Mouse (Mus musculus) ES-Bruce4 (cell line): ENCODE measurements at regions not wholly inside any gene's neighbourhood (a gene's known extent, or its start where the extent isn't known, plus 50 kb on each side); places are given as distances from the start of the nearest gene placed in this dataset.
"Not testable (repeated sequence)": the region's sequence is repeated elsewhere in the genome, so short reads cannot be mapped to it uniquely, and the experiment has no call there.

Experiments used
- H3K27ac ChIP-seq: 2 replicates; pipeline ENCODE4 v1.5.1; 2012; ENCODE audit warnings: low read length, inconsistent platforms; ENCODE audit not compliant: insufficient read depth
- H3K27me3 ChIP-seq: 2 replicates; pipeline ENCODE4 v1.6.1; 2012; ENCODE audit warnings: mild to moderate bottlenecking, low read length, inconsistent platforms; ENCODE audit not compliant: control insufficient read depth, poor library complexity, insufficient read depth, severe bottlenecking
- H3K36me3 ChIP-seq: 2 replicates; pipeline ENCODE4 v1.6.1; 2012; ENCODE audit warnings: inconsistent platforms, mild to moderate bottlenecking, low read length, moderate library complexity; ENCODE audit not compliant: control insufficient read depth, poor library complexity, insufficient read depth, severe bottlenecking
- H3K4me1 ChIP-seq: one replicate; pipeline ENCODE4 v1.8.1; 2011; ENCODE audit warnings: low read length; ENCODE audit not compliant: control insufficient read depth, insufficient read depth
- H3K4me3 ChIP-seq: 2 replicates; pipeline ENCODE4 v1.5.1; 2011; ENCODE audit warnings: low read depth, mild to moderate bottlenecking, low read length
- H3K9ac ChIP-seq: 2 replicates; pipeline ENCODE4 v1.6.1; 2012; ENCODE audit warnings: low read depth, mild to moderate bottlenecking, inconsistent platforms; ENCODE audit not compliant: poor library complexity, severe bottlenecking
- H3K9me3 ChIP-seq: replicated peaks from 2 replicates; pipeline ENCODE4 v1.6.1; 2012; ENCODE audit warnings: mild to moderate bottlenecking, low read length, inconsistent platforms; ENCODE audit not compliant: control insufficient read depth, poor library complexity, insufficient read depth, severe bottlenecking
- CTCF ChIP-seq: IDR thresholded peaks from one replicate; pipeline ENCODE4 v1.8.1; 2011; ENCODE audit warnings: low read depth, low read length
- EP300 ChIP-seq: IDR thresholded peaks from 2 replicates; pipeline ENCODE4 v1.6.1; 2011; ENCODE audit warnings: low read depth, low read length; ENCODE audit not compliant: insufficient read depth
- POLR2A ChIP-seq: IDR thresholded peaks from one replicate; pipeline ENCODE4 v1.8.1; 2011; ENCODE audit warnings: low read length; ENCODE audit not compliant: insufficient read depth

DNA sequence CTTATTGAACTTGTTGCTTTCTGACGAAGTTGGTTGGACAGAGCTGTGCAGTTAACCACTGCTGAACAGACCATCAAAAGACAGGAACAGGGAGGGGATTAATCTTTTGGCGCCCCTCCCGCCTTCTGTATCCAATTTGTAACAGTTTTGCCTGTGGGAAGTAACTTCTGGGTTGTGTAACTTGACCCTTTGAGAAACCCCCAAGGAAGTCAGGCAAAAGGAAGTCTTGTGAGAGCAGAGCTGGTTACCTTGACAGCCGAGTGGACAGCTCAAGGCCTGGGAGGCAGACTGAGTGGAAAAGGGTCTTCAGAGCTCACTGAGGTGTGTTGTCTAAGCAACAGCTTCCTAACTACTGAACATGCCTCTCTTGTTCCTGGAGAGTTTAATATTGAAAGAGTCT, 75.8 kb upstream of the Hao2 start:
- peaks cover 6% of the 10 kb centered on the region; the same call in 1 of the 2 replicates for H3K9me3 ChIP-seq
- H3K27ac ChIP-seq = no peak overlapping the region
- H3K27me3 ChIP-seq = no peaks in the 10 kb centered on the region
- no peaks in the 10 kb centered on the region for H3K36me3 ChIP-seq
- no peaks in the 10 kb centered on the region for H3K4me1 ChIP-seq
- H3K9ac ChIP-seq = no peak overlapping the region
- TF ChIP-seq CTCF (no peak), EP300 (no peak), POLR2A (no peak)
- no peak overlapping the region for H3K4me3 ChIP-seq

DNA sequence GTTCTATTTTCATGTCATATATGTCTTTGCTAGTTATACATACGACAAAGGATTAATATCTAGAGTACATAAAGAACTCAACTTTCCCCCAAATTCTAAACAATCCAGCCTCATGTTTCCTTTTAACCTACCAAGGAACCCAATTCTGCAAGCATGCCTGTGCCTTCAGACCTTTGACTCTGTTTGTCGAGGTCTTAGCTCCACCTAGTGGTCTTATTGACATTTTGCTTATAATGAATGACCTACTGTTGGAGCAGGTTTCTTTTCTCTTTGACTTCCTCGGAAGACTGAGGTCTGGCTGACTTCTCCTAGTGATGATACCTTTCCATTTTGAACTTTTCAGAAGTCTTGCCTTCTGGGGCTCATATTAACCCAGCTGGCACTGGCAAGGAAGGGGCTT, 82.7 kb upstream of the Hao2 start:
- TF ChIP-seq POLR2A = no peak
- no peak for TF ChIP-seq CTCF
- no peak for TF ChIP-seq EP300
- H3K9me3 ChIP-seq = no peaks in the 10 kb centered on the region
- no peak overlapping the region for H3K4me3 ChIP-seq
- H3K4me1 ChIP-seq = no peaks in the 10 kb centered on the region
- no peak overlapping the region for H3K27ac ChIP-seq
- no peaks in the 10 kb centered on the region; the same call in 1 of the 2 replicates for H3K27me3 ChIP-seq
- H3K36me3 ChIP-seq = no peaks in the 10 kb centered on the region
- H3K9ac ChIP-seq = no peak overlapping the region

DNA sequence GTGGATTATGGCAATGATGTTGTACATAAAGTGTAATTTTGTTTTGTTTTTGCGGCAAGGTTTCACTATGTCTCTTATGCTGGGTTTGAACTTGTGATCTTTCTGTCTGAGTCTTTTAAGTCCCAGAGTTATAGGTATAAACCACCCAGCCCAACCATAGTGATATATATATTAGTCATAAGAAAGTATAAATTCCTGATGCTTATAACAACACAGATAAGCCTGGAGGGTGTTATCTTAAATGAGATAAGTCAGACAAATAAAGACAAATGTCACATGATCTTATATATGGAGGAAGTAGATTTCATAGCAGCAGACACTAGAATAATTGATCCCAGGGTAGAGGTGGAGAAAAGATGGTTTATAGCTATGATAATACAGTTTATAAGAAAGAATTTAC, 89.7 kb upstream of the Hao2 start:
- no peak overlapping the region for H3K4me3 ChIP-seq
- no peaks in the 10 kb centered on the region for H3K27me3 ChIP-seq
- H3K9me3 ChIP-seq = no peaks in the 10 kb centered on the region
- H3K4me1 ChIP-seq = no peaks in the 10 kb centered on the region
- no peaks in the 10 kb centered on the region for H3K36me3 ChIP-seq
- no peak overlapping the region for H3K27ac ChIP-seq
- no peak overlapping the region for H3K9ac ChIP-seq
- TF ChIP-seq POLR2A = no peak
- no peak for TF ChIP-seq CTCF
- TF ChIP-seq EP300 = no peak

DNA sequence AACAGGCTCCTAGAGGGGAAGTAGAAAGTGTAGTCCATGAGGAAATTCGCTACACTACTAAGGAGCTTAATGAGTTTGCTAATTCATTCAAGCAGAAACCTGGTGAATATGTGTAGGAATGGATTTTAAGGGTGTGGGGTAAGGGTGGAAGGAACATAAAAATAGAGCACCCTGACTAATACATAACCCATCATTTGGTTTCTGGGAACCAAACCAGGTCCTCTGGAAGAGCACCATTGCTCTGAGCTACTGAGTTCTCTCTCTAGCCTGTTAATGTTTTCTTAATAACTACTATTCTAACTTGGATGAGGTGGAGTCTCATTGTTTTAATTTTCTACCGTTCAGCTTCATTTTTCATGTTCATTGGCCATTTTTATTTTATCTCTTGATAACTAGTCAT, 94.2 kb upstream of the Hao2 start:
- H3K4me3 ChIP-seq, H3K9me3 ChIP-seq, H3K36me3 ChIP-seq, H3K4me1 ChIP-seq, H3K27me3 ChIP-seq, H3K27ac ChIP-seq, H3K9ac ChIP-seq: not testable (repeated sequence)

DNA sequence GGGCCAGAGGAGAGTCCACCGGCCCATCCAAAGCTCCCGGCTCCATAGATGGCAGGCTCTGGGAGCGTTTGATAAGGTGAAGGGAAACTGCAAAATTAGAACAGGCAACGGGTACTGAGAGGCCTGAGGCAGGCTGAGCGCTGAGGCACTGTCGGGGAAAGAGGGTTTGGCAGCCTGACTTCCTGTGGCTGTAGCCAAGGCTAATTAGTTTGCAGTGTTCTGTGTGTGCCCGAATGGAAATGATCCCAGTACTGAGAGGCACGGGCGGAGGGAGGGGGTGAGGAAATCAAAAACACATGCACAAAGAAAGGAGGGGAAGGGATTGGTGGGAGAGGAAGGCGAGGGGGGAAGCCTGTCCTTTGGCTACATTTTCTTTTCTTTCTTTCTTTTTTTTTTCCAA, 97.8 kb upstream of the Hao2 start:
- Histone ChIP-seq H3K9ac (no peak overlapping the region), H3K27ac (no peak overlapping the region), H3K9me3 (no peaks in the 10 kb centered on the region), H3K36me3 (no peaks in the 10 kb centered on the region), H3K27me3 (no peaks in the 10 kb centered on the region), H3K4me1 (no peaks in the 10 kb centered on the region), H3K4me3 (no peak overlapping the region)
- no peak for TF ChIP-seq EP300

DNA sequence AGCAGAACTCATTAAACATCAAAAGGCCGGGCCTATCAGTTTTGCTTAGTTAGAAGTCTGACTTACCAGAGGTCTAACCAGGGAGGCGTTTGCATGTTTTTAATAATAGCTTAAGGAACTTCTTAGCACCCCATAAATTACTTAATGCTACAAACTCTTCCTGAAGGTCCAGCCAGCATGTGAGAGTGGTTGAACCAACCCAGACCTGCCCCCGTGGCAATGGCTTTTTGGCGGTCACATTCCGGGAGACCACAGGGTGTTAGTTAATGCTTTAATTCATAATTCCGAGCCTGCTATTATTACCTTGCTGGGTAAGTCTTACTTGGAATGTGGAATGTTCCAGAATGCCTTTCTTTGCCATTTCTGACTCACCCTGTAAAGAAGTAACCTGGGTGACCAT, 98.2 kb upstream of the Hao2 start:
- no peak for TF ChIP-seq CTCF
- TF ChIP-seq EP300 = no peak
- TF ChIP-seq POLR2A = no peak
- no peaks in the 10 kb centered on the region for H3K27me3 ChIP-seq
- 0 out of 2 replicates have a peak, but pooled peaks cover 3% of the 10 kb centered on the region for H3K9me3 ChIP-seq
- H3K9ac ChIP-seq = no peak overlapping the region
- H3K4me1 ChIP-seq = no peaks in the 10 kb centered on the region
- no peaks in the 10 kb centered on the region for H3K36me3 ChIP-seq
- no peak overlapping the region for H3K4me3 ChIP-seq
- no peak overlapping the region for H3K27ac ChIP-seq

DNA sequence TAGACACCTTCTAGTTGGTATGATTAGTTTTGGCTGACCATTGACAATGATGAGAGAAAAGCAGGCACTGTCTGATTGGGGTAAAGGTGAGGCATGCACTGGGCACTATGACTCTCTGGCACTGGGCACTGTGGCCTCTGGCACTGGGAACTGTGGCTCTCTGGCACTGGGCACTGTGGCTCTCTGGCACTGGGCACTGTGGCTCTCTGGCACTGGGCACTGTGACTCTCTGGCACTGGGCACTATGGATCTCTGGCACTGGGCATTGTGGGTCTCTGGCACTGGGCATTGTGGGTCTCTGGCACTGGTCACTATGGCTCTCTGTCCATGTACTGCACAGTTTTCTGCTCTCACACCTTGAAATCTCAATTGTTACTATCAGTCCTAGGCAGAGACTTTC, 101.0 kb upstream of the Hao2 start:
- H3K27ac ChIP-seq = no peak overlapping the region
- H3K9me3 ChIP-seq = 0 out of 2 replicates have a peak, but pooled peaks cover 3% of the 10 kb centered on the region
- H3K36me3 ChIP-seq = no peaks in the 10 kb centered on the region
- TF ChIP-seq POLR2A (no peak), EP300 (no peak), CTCF (no peak)
- no peak overlapping the region for H3K9ac ChIP-seq
- no peaks in the 10 kb centered on the region for H3K27me3 ChIP-seq
- H3K4me1 ChIP-seq = no peaks in the 10 kb centered on the region
- H3K4me3 ChIP-seq = no peak overlapping the region
